ENCODE assay signal across 9 mouse cellular contexts in genomic region chr16:23518567-23519369, GRCm38 (mm10). TPM values are rescaled to one million over a fixed set of nuclear protein-coding genes. Genes with fewer than 3 reads are reported as not detected.
DNase-seq lines count a peak whose midpoint lies in the region; ATAC-seq and TF ChIP-seq lines count a peak whose summit lies in the region.
"Had no signal": no experiment of that assay in that cellular context is flagged by ENCODE, and none has a peak within 500 bp of the region (broad histone marks: within the 10 kb centered on the region; RNA-seq: fewer than 3 reads in every experiment).

No protein-coding gene starts in this region.

- WGBS in forebrain, embryonic 15.5 days = 37% methylated on average over 10 of the region's 10 CpGs
- WGBS in midbrain, embryonic 12.5 days = 85% methylated on average over 10 of the region's 10 CpGs

- no peaks in the 10 kb centered on the region for H3K27me3 ChIP-seq in forebrain, embryonic 15.5 days
- no peaks in the 10 kb centered on the region for H3K27me3 ChIP-seq in midbrain, embryonic 12.5 days
- H3K27me3 ChIP-seq: embryonic facial prominence, embryonic 15.5 days had no signal

- H3K36me3 ChIP-seq in forebrain, embryonic 15.5 days = no peaks in the 10 kb centered on the region
- peaks cover 2% of the 10 kb centered on the region; the same call in 1 of the 2 replicates for H3K36me3 ChIP-seq in midbrain, embryonic 12.5 days
- H3K36me3 ChIP-seq: embryonic facial prominence, embryonic 15.5 days had no signal

- no peak for TF ChIP-seq CTCF in layer of hippocampus, adult 2 months (conservative IDR thresholded peaks at IDR 0.05)

- H3K27ac ChIP-seq in layer of hippocampus, adult 2 months = peak overlapping the region; percentile 89
- peak overlapping the region; percentile 98 for H3K27ac ChIP-seq in forebrain, embryonic 15.5 days (replicated peaks)
- H3K27ac ChIP-seq in midbrain, embryonic 12.5 days (replicated peaks) = 0 out of 2 replicates have a peak overlapping the region, but pooled peaks have one; percentile 3

- H3K4me1 ChIP-seq in forebrain, embryonic 15.5 days = peaks cover 75% of the 10 kb centered on the region
- peaks cover 53% of the 10 kb centered on the region for H3K4me1 ChIP-seq in midbrain, embryonic 12.5 days

- H3K9me3 ChIP-seq in forebrain, embryonic 15.5 days = no peaks in the 10 kb centered on the region
- no peaks in the 10 kb centered on the region for H3K9me3 ChIP-seq in midbrain, embryonic 12.5 days
- H3K9me3 ChIP-seq: embryonic facial prominence, embryonic 15.5 days had no signal

- ATAC-seq in forebrain, embryonic 15.5 days (replicated peaks) = peak; percentile 18
- ATAC-seq in midbrain, embryonic 12.5 days (ENCODE audit: low FRiP score, low read depth) = no peak

- H3K9ac ChIP-seq in forebrain, embryonic 15.5 days (replicated peaks) = peak overlapping the region; percentile 79
- H3K9ac ChIP-seq in midbrain, embryonic 12.5 days (replicated peaks) = no peak overlapping the region
- H3K9ac ChIP-seq: embryonic facial prominence, embryonic 15.5 days had no signal

- H3K4me2 ChIP-seq in forebrain, embryonic 15.5 days (replicated peaks) = peak overlapping the region; percentile 71
- H3K4me2 ChIP-seq in midbrain, embryonic 12.5 days (replicated peaks) = peak overlapping the region; percentile 77

- peak in 1 of 2 experiments; percentile 30 for DNase-seq in layer of hippocampus, adult 2 months (ENCODE audit: low spot score in 2 of 2)
- no peak for DNase-seq in layer of hippocampus, adult 11-12 months (ENCODE audit: low spot score)
- peak; percentile 70 for DNase-seq in adrenal gland, adult 8-10 months
- no peak for DNase-seq in testis, postnatal 10 days (ENCODE audit: low spot score)
- DNase-seq in frontal cortex, adult 2 months (ENCODE audit: extremely low spot score in 1 of 2, low spot score in 1 of 2) = no peak
- no peak for DNase-seq in embryo, embryonic 10.5 days (ENCODE audit: low spot score)

- H3K4me3 ChIP-seq in layer of hippocampus, adult 2 months = peak overlapping the region; percentile 62; the same call in 1 of the 2 replicates
- H3K4me3 ChIP-seq in forebrain, embryonic 15.5 days = peak overlapping the region; percentile 70
- H3K4me3 ChIP-seq in midbrain, embryonic 12.5 days = peak overlapping the region; percentile 55

RNA-seq across cellular contexts. Expression of gene Rtp4, which starts 1.3 kb away (rescaled TPM):
- total RNA-seq in layer of hippocampus, adult 2 months (2021) = 1 to 10 TPM; 1.6 to 1.9 TPM
- total RNA-seq in adrenal gland, adult 8-10 months (2022) = 10 to 100 TPM in 2 of 4 experiments, 1 to 10 TPM in 2; 8.4 to 11.8 (median 9.9) TPM
- polyA plus RNA-seq in forebrain, embryonic 15.5 days (2015; fragmentation: Nextera tagmentation; extraction: Ambion mirVana) = 3.8 and 5.5 TPM in 2 replicates
- 2.9 and 3.0 TPM in 2 replicates for polyA plus RNA-seq in midbrain, embryonic 12.5 days (2016; fragmentation: Nextera tagmentation; extraction: Ambion mirVana)
- polyA plus RNA-seq in frontal cortex, adult 2 months (2012; rRNA removed) = 9.2 and 9.7 TPM in 2 replicates

RNA-seq across cellular contexts. Expression of gene Masp1, which starts 1.8 kb away (rescaled TPM):
- 10 to 100 TPM; 12.4 to 12.6 TPM for total RNA-seq in layer of hippocampus, adult 2 months (2021)
- 100 to 1,000 TPM in 2 of 4 experiments, 10 to 100 TPM in 1, 1 to 10 TPM in 1; 5.1 to 115 (median 61.8) TPM for total RNA-seq in adrenal gland, adult 8-10 months (2022)
- 50.5 and 54.1 TPM in 2 replicates for polyA plus RNA-seq in forebrain, embryonic 15.5 days (2015; fragmentation: Nextera tagmentation; extraction: Ambion mirVana)
- 32.0 and 32.8 TPM in 2 replicates for polyA plus RNA-seq in midbrain, embryonic 12.5 days (2016; fragmentation: Nextera tagmentation; extraction: Ambion mirVana)
- polyA plus RNA-seq in frontal cortex, adult 2 months (2012; rRNA removed) = 15.4 and 16.6 TPM in 2 replicates

Comparison
In these comparisons a context has a peak if more than half of its experiments do, and no peak if none do; other contexts are left out.
1. H3K27ac ChIP-seq: peak in every context shown above with its lines; median percentile 98 in forebrain, embryonic 15.5 days; 89 in layer of hippocampus, adult 2 months; 3 in midbrain, embryonic 12.5 days.